Comparison of ENCODE assay signal across 8 mouse cellular contexts in the genomic region with DNA sequence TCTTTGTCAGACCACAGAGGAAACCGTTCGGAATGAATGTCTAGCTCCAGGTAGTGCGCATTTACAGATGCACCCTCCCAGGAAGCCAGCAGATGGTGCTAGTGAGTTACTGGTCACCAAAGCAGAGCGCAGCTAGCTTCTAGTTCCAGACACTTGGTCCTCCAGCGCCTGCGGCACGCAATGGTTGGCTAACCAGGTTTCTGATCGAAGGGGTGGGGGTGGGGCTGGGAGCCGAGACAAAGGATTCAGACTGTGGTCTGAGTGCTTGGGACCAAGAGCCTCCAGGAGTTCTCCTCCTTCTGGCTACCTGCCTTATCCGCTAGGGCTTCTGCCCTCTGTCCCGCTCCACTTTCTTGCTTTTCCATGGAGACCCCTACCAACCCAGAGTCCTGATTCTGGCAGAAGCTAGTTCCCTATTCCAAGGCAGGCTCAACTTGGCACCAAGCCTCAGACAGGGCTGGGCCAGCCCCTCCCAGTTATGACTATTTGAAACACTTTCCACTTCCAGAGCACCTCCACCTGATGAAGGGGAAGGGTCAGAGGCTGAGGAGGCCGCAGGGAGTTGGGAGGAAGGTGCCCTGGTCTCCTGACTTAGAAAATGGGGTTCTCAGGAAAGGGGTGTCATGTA. TPM values are rescaled to one million over a fixed set of nuclear protein-coding genes. Genes with fewer than 3 reads are reported as not detected.
DNase-seq lines count a peak whose midpoint lies in the region; ATAC-seq lines count a peak whose summit lies in the region.

No protein-coding gene starts in this region.

- peak overlapping the region; percentile 33 for H3K4me2 ChIP-seq in midbrain, embryonic 11.5 days

- ATAC-seq in granulocyte monocyte progenitor cell, adult 5-6 weeks (replicated peaks; ENCODE audit: poor library complexity, severe bottlenecking) = peak; percentile 84
- peak; percentile 54 for ATAC-seq in midbrain, embryonic 11.5 days (ENCODE audit: low FRiP score)

- H3K9ac ChIP-seq in midbrain, embryonic 11.5 days (ENCODE audit: low read length) = peak overlapping the region; percentile 51

- H3K36me3 ChIP-seq in limb, embryonic 10.5 days = peaks cover 9% of the 10 kb centered on the region; the same call in 1 of the 2 replicates
- no peaks in the 10 kb centered on the region for H3K36me3 ChIP-seq in midbrain, embryonic 11.5 days (ENCODE audit: control insufficient read depth, insufficient read depth, low read length)

- 8% methylated on average over 12 of the region's 12 CpGs for WGBS in limb, embryonic 10.5 days
- 9% methylated on average over 12 of the region's 12 CpGs for WGBS in midbrain, embryonic 11.5 days

- H3K27me3 ChIP-seq in limb, embryonic 10.5 days (ENCODE audit: low read depth, poor library complexity, severe bottlenecking) = peaks cover 9% of the 10 kb centered on the region
- H3K27me3 ChIP-seq in midbrain, embryonic 11.5 days (ENCODE audit: control insufficient read depth, insufficient read depth, low read length) = peaks cover 6% of the 10 kb centered on the region; the same call in 1 of the 2 replicates

- peak overlapping the region; percentile 99 for H3K27ac ChIP-seq in limb, embryonic 10.5 days
- H3K27ac ChIP-seq in midbrain, embryonic 11.5 days (ENCODE audit: low read depth, low read length) = no peak overlapping the region

- DNase-seq in urinary bladder, adult 18-20 months (ENCODE audit: low spot score in 2 of 2) = peak; percentile 52 to 60
- no peak for DNase-seq in urinary bladder, adult 2 months (ENCODE audit: low spot score)
- DNase-seq in embryo, embryonic 11 days = peak; percentile 92
- DNase-seq in kidney, adult 11 months = peak; percentile 77
- DNase-seq in limb, embryonic 10.5 days (ENCODE audit: low spot score) = peak; percentile 90
- peak; percentile 98 for DNase-seq in midbrain, embryonic 11.5 days (ENCODE audit: low spot score, missing footprints)
- DNase-seq in right cerebral cortex, postnatal 36 days (ENCODE audit: low spot score in 2 of 2) = peak; percentile 54 to 60

- peaks cover 74% of the 10 kb centered on the region for H3K4me1 ChIP-seq in limb, embryonic 10.5 days
- peaks cover 42% of the 10 kb centered on the region for H3K4me1 ChIP-seq in midbrain, embryonic 11.5 days (ENCODE audit: control insufficient read depth, insufficient read depth, low read length)

- H3K9me3 ChIP-seq in limb, embryonic 10.5 days (replicated peaks) = no peaks in the 10 kb centered on the region
- H3K9me3 ChIP-seq in midbrain, embryonic 11.5 days (ENCODE audit: control insufficient read depth, low read length) = no peaks in the 10 kb centered on the region

- peak overlapping the region; percentile 35; the same call in 1 of the 2 replicates for H3K4me3 ChIP-seq in limb, embryonic 10.5 days
- no peak overlapping the region for H3K4me3 ChIP-seq in midbrain, embryonic 11.5 days (ENCODE audit: low read depth, low read length)

RNA-seq across cellular contexts. Expression of gene Hsd11b2, which starts 2.4 kb away (rescaled TPM):
- polyA plus RNA-seq in urinary bladder, adult 2 months (2012; rRNA removed) = 0.49 and 0.52 TPM in 2 replicates
- not detected in 2 replicates for total RNA-seq in granulocyte monocyte progenitor cell, adult 5-6 weeks (2014; fragmentation: Nextera tagmentation)
- not detected in 2 replicates for total RNA-seq in granulocyte monocyte progenitor cell, adult 5-6 weeks (2017)
- polyA plus RNA-seq in limb, embryonic 10.5 days (2016; fragmentation: Nextera tagmentation; extraction: Ambion mirVana) = 78.2 and 83.2 TPM in 2 replicates
- polyA plus RNA-seq in midbrain, embryonic 11.5 days (2014; fragmentation: Nextera tagmentation; extraction: Ambion mirVana) = 19.8 and 24.3 TPM in 2 replicates

RNA-seq across cellular contexts. Expression of gene Zdhhc1, which starts 19.4 kb away (rescaled TPM):
- polyA plus RNA-seq in urinary bladder, adult 2 months (2012; rRNA removed) = 56.7 and 64.7 TPM in 2 replicates
- total RNA-seq in granulocyte monocyte progenitor cell, adult 5-6 weeks (2014; fragmentation: Nextera tagmentation) = 1.8 and 10.4 TPM in 2 replicates
- 3.6 and 4.6 TPM in 2 replicates for total RNA-seq in granulocyte monocyte progenitor cell, adult 5-6 weeks (2017)
- polyA plus RNA-seq in limb, embryonic 10.5 days (2016; fragmentation: Nextera tagmentation; extraction: Ambion mirVana) = 18.9 and 25.3 TPM in 2 replicates
- 14.5 and 19.0 TPM in 2 replicates for polyA plus RNA-seq in midbrain, embryonic 11.5 days (2014; fragmentation: Nextera tagmentation; extraction: Ambion mirVana)

RNA-seq across cellular contexts. Expression of gene Tppp3, which starts 44.8 kb away (rescaled TPM):
- polyA plus RNA-seq in urinary bladder, adult 2 months (2012; rRNA removed) = 84.1 and 93.7 TPM in 2 replicates
- total RNA-seq in granulocyte monocyte progenitor cell, adult 5-6 weeks (2014; fragmentation: Nextera tagmentation) = not detected in 2 replicates
- not detected in 2 replicates for total RNA-seq in granulocyte monocyte progenitor cell, adult 5-6 weeks (2017)
- polyA plus RNA-seq in limb, embryonic 10.5 days (2016; fragmentation: Nextera tagmentation; extraction: Ambion mirVana) = 8.4 and 13.5 TPM in 2 replicates
- 106 and 107 TPM in 2 replicates for polyA plus RNA-seq in midbrain, embryonic 11.5 days (2014; fragmentation: Nextera tagmentation; extraction: Ambion mirVana)

RNA-seq across cellular contexts. Expression of gene Atp6v0d1, which starts 49.7 kb away (rescaled TPM):
- polyA plus RNA-seq in urinary bladder, adult 2 months (2012; rRNA removed) = 144 and 148 TPM in 2 replicates
- total RNA-seq in granulocyte monocyte progenitor cell, adult 5-6 weeks (2014; fragmentation: Nextera tagmentation) = 112 and 132 TPM in 2 replicates
- 47.1 and 47.3 TPM in 2 replicates for total RNA-seq in granulocyte monocyte progenitor cell, adult 5-6 weeks (2017)
- polyA plus RNA-seq in limb, embryonic 10.5 days (2016; fragmentation: Nextera tagmentation; extraction: Ambion mirVana) = 58.3 and 68.6 TPM in 2 replicates
- 121 and 129 TPM in 2 replicates for polyA plus RNA-seq in midbrain, embryonic 11.5 days (2014; fragmentation: Nextera tagmentation; extraction: Ambion mirVana)

Comparison
In these comparisons a context has a peak if more than half of its experiments do, and no peak if none do; other contexts are left out.
1. RNA of gene Hsd11b2, which starts 2.4 kb away (polyA plus RNA-seq): 78.2 to 83.2 TPM in limb, embryonic 10.5 days and 19.8 to 24.3 TPM in midbrain, embryonic 11.5 days; 0.49 to 0.52 TPM in urinary bladder, adult 2 months; every median in the first group is over 10 times any median in the second.